Mouse (Mus musculus) brain, embryonic 14.5 days (tissue): Measurements from ENCODE around the gene Med13l.

Experiments
- CTCF ChIP-seq: fragments of 200-500 bp; IDR thresholded peaks from 2 replicates; pipeline ENCODE4 v1.5.1; 2012; ENCODE audit warnings: inconsistent platforms, mild to moderate bottlenecking, moderate library complexity, borderline replicate concordance; ENCODE audit not compliant: insufficient read depth, insufficient read length; ENCODE audit errors: extremely low read depth
- POLR2A ChIP-seq: fragments of 200-500 bp; IDR thresholded peaks from 2 replicates; pipeline ENCODE4 v1.6.1; 2012; ENCODE audit warnings: mild to moderate bottlenecking, inconsistent platforms, borderline replicate concordance; ENCODE audit not compliant: poor library complexity, insufficient read depth, insufficient read length, severe bottlenecking; ENCODE audit errors: extremely low read depth

DNA sequence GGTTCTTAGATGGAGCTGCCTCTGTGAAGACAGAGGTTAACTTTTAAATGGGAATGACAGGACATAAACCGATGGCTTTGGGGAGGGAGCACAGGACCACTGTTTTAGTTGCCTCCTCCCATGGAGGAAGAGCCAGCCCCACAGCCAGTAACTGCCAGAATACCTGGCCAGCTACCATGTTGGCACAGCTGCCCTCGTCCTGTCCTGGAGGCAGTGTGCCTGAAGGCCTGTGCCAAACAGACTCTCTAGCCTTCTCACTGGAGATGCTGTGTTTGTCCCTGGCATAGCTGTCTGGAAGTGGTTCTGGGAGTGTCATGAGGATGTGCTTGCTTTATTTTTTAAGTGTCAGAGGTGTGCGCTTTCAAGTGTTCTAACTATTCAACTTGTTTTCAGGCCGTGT is 173.1 kb downstream of the Med13l start:
- TF ChIP-seq CTCF (no peak), POLR2A (no peak)
